Mouse (Mus musculus) forebrain, embryonic 14.5 days (tissue): ENCODE results near the gene Pcsk6. TPM values are rescaled to one million over a fixed set of nuclear protein-coding genes. Genes with fewer than 3 reads are reported as not detected.

ENCODE experiments used
- ATAC-seq: fragments of 200-750 bp; cut with Nextera tagmentation; 2 replicates; pipeline ENCODE4 v1.8.0; 2017; ENCODE audit warnings: mild to moderate bottlenecking, moderate library complexity
- DNase-seq: peaks from one replicate; pipeline ENCODE4 v3.0.0-alpha.2; 2015; ENCODE audit warnings: low spot score
- H3K27ac ChIP-seq: fragments of 300-500 bp; sonication (generic); 2 replicates; pipeline ENCODE4 v1.5.1; 2014; ENCODE audit warnings: low read depth, mild to moderate bottlenecking, control low read depth, low read length, moderate library complexity
- H3K27me3 ChIP-seq: fragments of 300-500 bp; sonication (generic); replicated peaks from 2 replicates; pipeline ENCODE4 v1.6.1; 2014; ENCODE audit warnings: low read length, control low read depth, mixed read lengths; ENCODE audit not compliant: control insufficient read depth, insufficient read depth
- H3K36me3 ChIP-seq: fragments of 300-500 bp; sonication (generic); 2 replicates; pipeline ENCODE4 v1.6.1; 2014; ENCODE audit warnings: low read length, control low read depth; ENCODE audit not compliant: control insufficient read depth, insufficient read depth
- H3K4me1 ChIP-seq: fragments of 300-500 bp; sonication (generic); 2 replicates; pipeline ENCODE4 v1.6.1; 2014; ENCODE audit warnings: antibody characterized with exemption, low read length, control low read depth; ENCODE audit not compliant: control insufficient read depth, insufficient read depth
- H3K4me2 ChIP-seq: fragments of 300-500 bp; sonication (generic); 2 replicates; pipeline ENCODE4 v1.6.1; 2014; ENCODE audit warnings: mild to moderate bottlenecking, control low read depth, low read length
- H3K4me3 ChIP-seq: fragments of 300-500 bp; sonication (generic); 2 replicates; pipeline ENCODE4 v1.5.1; 2014; ENCODE audit warnings: low read depth, low read length, control low read depth
- H3K9ac ChIP-seq: fragments of 300-500 bp; sonication (generic); 2 replicates; pipeline ENCODE4 v1.6.1; 2014; ENCODE audit warnings: mild to moderate bottlenecking, low read length, control low read depth, moderate library complexity
- H3K9me3 ChIP-seq: fragments of 300-500 bp; sonication (generic); replicated peaks from 2 replicates; pipeline ENCODE4 v1.6.1; 2016; ENCODE audit warnings: low read length, control low read depth, mixed read lengths; ENCODE audit not compliant: control insufficient read depth
- WGBS: fragments of 180-500 bp; shearing (Covaris S2); extraction: QIAGEN DNeasy Blood & Tissue Kit; methylation state at CpG from one replicate; pipeline ENCODE4 v1.1.7; 2014; 5-methylcytosine and 5-hydroxymethylcytosine counted together
- polyA plus RNA-seq: library from polyadenylated mRNA; unstranded; fragments of >200 nt; fragmentation: Nextera tagmentation; extraction: Ambion mirVana; gene quantifications from 2 replicates; pipeline ENCODE4 v1.2.1, GENCODE M21; 2014

The Pcsk6 gene
- polyA plus RNA-seq, 1 experiment from 2014 or later, result 1.4 TPM

GRCm38 (mm10) chr7:65940988-65941387 is 79.5 kb downstream of the Pcsk6 start:
- DNase-seq, result no peak
- Histone ChIP-seq H3K27ac (no peak overlapping the region), H3K36me3 (no peaks in the 10 kb centered on the region), H3K27me3 (no peaks in the 10 kb centered on the region), H3K4me2 (no peak overlapping the region), H3K9ac (no peak overlapping the region), H3K9me3 (no peaks in the 10 kb centered on the region), H3K4me3 (no peak overlapping the region), H3K4me1 (no peaks in the 10 kb centered on the region)
- 79% methylated on average over 7 of the region's 7 CpGs for WGBS
- ATAC-seq, result no peak

- Histone ChIP-seq H3K27me3 (no peaks in the 10 kb centered on the region), H3K4me3 (no peak overlapping the region), H3K4me1 (no peaks in the 10 kb centered on the region), H3K36me3 (no peaks in the 10 kb centered on the region), H3K9ac (no peak overlapping the region), H3K27ac (no peak overlapping the region), H3K9me3 (no peaks in the 10 kb centered on the region), H3K4me2 (no peak overlapping the region)
- 32% methylated on average over 8 of the region's 8 CpGs for WGBS
- ATAC-seq (peak; percentile 77), DNase-seq (peak; percentile 71)
These were observed 83.9 kb downstream of the Pcsk6 start for GRCm38 (mm10) chr7:65945342-65945993.

- Histone ChIP-seq H3K36me3 (no peaks in the 10 kb centered on the region), H3K27me3 (no peaks in the 10 kb centered on the region), H3K4me1 (no peaks in the 10 kb centered on the region), H3K27ac (no peak overlapping the region), H3K4me3 (no peak overlapping the region), H3K4me2 (no peak overlapping the region), H3K9me3 (no peaks in the 10 kb centered on the region), H3K9ac (no peak overlapping the region)
- WGBS, result 87% methylated on average over 7 of the region's 7 CpGs
- no peak for DNase-seq
- no peak for ATAC-seq
These were observed 84.9 kb downstream of the Pcsk6 start for GRCm38 (mm10) chr7:65946397-65946796.

- Histone ChIP-seq H3K9ac (no peak overlapping the region), H3K9me3 (no peaks in the 10 kb centered on the region), H3K4me2 (no peak overlapping the region), H3K4me1 (no peaks in the 10 kb centered on the region), H3K27ac (no peak overlapping the region), H3K27me3 (no peaks in the 10 kb centered on the region), H3K36me3 (no peaks in the 10 kb centered on the region), H3K4me3 (no peak overlapping the region)
- WGBS, result 90% methylated on average over 11 of the region's 11 CpGs
- ATAC-seq, result no peak
- DNase-seq, result no peak
These were observed 87.4 kb downstream of the Pcsk6 start for GRCm38 (mm10) chr7:65948891-65949290.

GRCm38 (mm10) chr7:65954583-65954982 is 93.0 kb downstream of the Pcsk6 start:
- no peaks in the 10 kb centered on the region for H3K27me3 ChIP-seq
- ATAC-seq (no peak), DNase-seq (no peak)
- no peak overlapping the region for H3K9ac ChIP-seq
- WGBS, result 84% methylated on average over 4 of the region's 4 CpGs
- H3K4me2 ChIP-seq, result no peak overlapping the region
- no peaks in the 10 kb centered on the region for H3K9me3 ChIP-seq
- no peak overlapping the region for H3K4me3 ChIP-seq
- H3K27ac ChIP-seq, result no peak overlapping the region
- H3K4me1 ChIP-seq, result no peaks in the 10 kb centered on the region
- H3K36me3 ChIP-seq, result no peaks in the 10 kb centered on the region

DNA sequence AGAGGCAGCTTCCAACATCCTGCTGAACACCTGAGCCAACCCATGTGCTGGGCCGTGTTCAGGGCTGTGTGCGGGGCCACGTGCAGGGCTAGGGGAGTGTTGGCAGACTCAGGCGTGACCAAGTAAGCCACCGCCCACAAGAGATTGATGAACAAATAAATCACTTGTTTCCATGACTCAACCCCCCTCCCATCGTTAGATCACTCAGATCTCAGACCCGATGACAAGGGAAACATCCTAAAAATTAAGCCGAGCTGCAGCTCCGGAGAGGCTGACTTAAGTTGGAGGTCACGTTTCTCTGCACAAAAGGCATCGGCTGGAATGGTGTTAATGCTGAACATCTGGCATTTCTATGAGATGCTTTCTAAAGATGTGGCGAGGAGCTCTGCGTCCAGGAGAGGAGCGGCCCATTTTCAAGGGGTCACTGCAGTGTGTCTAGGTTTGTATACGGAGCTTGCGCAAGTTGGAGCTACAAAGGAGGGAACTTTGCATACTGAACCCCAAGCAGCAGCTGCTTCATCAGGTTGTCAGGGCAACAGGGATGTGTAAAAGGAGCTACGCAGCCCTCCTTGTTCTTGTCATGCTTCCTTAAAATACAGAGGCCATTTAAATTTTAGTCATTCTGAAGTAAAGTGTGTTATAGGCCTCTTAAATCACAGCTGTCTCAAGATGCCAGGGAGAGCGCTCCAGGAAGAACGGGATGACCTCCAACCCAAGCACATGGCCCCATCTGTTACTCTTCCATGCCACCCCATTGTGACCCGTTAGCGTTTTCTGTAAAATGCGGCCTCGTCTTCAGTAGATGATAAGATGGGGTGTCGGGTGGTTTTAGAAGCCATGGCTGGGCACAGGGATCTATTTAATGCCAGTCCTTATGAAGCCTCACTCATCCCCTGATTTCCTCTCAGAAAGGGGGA is 94.0 kb downstream of the Pcsk6 start:
- Histone ChIP-seq H3K36me3 (no peaks in the 10 kb centered on the region), H3K27me3 (no peaks in the 10 kb centered on the region), H3K4me1 (no peaks in the 10 kb centered on the region), H3K9ac (no peak overlapping the region), H3K4me3 (no peak overlapping the region), H3K27ac (no peak overlapping the region), H3K4me2 (no peak overlapping the region), H3K9me3 (no peaks in the 10 kb centered on the region)
- DNase-seq (peak; percentile 55), ATAC-seq (peak; percentile 74; the same call in 1 of the 2 replicates)
- WGBS, result 72% methylated on average over 24 of the region's 24 CpGs

DNA sequence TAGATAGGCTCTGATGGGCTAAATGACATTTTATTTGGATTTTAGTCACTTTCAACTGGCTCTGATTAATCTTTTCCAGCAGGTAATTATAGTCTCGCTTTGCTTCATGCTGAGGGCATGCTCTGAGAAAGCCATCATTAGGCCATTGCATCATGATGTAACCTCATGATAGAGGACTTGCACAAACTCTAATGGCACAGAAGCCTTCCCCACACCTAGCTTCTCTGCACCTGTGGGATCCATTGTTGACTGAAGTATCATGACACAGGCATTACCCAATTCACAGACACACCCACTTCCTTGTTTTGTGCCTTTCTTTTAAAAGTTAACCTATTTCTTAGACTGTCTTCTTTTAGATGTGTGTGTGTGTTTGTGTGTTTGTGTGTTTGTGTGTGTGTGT is 95.7 kb downstream of the Pcsk6 start:
- ATAC-seq (no peak), DNase-seq (no peak)
- H3K27ac ChIP-seq, result no peak overlapping the region
- H3K9ac ChIP-seq, result no peak overlapping the region
- H3K36me3 ChIP-seq, result no peaks in the 10 kb centered on the region
- no peaks in the 10 kb centered on the region for H3K4me1 ChIP-seq
- H3K4me3 ChIP-seq, result no peak overlapping the region
- 88% methylated on average over 1 of the region's 1 CpGs for WGBS
- H3K4me2 ChIP-seq, result no peak overlapping the region
- no peaks in the 10 kb centered on the region for H3K9me3 ChIP-seq
- no peaks in the 10 kb centered on the region for H3K27me3 ChIP-seq

GRCm38 (mm10) chr7:65958105-65958504 is 96.6 kb downstream of the Pcsk6 start:
- Histone ChIP-seq H3K36me3 (no peaks in the 10 kb centered on the region), H3K9ac (no peak overlapping the region), H3K4me1 (no peaks in the 10 kb centered on the region), H3K4me2 (no peak overlapping the region), H3K9me3 (no peaks in the 10 kb centered on the region), H3K27me3 (no peaks in the 10 kb centered on the region), H3K27ac (no peak overlapping the region), H3K4me3 (no peak overlapping the region)
- DNase-seq (no peak), ATAC-seq (no peak)
- 93% methylated on average over 5 of the region's 5 CpGs for WGBS
